Mouse (Mus musculus) embryo, embryonic 9.5 days (tissue): ENCODE measurements at regions not wholly inside any gene's neighbourhood (a gene's known extent, or its start where the extent isn't known, plus 50 kb on each side); places are given as distances from the start of the nearest gene placed in this dataset.
"Not testable (repeated sequence)": the region's sequence is repeated elsewhere in the genome, so short reads cannot be mapped to it uniquely, and the experiment has no call there.

Experiments used
- DNase-seq: peaks from one replicate; pipeline ENCODE4 v3.0.0-alpha.2; 2017; ENCODE audit errors: extremely low spot score

DNA sequence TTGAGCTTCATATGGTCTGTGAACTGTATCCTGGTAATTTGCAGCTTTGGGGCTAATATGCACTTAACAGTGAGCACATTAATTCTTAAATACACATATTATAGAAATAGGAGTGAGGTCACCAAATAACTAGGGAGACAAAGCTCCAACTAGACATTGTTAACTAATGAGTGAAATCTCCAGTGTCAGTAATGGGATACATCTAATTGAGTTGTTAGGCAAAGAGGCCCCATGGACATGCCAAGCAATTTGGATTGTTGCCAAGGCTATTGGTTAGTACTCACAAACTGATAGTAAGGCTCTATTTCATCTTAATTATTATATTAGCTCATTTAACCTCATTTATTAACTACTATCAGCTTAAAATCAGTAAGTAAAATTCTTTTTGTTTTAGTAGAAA, 698.5 kb downstream of the Triml1 start:
- no peak for DNase-seq

DNA sequence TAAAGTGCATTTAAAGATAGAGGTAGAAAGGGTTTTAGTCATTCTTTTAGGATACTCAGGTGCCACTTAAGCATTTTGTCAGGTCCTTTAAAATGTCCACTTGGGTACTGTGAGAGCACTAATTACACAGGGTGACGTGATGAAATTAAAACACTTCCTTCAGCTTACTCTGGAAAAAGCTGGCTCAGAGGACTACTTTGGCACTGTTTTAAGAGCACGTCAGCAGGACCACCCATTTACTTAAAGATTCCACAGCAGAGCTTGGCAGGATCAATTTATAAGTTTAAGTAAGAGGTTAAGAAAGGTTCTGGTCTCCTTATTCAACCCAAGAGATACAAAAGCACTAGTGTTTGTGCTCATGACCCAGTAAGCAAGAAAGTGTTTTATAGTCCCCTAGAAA, 738.7 kb downstream of the Triml1 start:
- no peak for DNase-seq

DNA sequence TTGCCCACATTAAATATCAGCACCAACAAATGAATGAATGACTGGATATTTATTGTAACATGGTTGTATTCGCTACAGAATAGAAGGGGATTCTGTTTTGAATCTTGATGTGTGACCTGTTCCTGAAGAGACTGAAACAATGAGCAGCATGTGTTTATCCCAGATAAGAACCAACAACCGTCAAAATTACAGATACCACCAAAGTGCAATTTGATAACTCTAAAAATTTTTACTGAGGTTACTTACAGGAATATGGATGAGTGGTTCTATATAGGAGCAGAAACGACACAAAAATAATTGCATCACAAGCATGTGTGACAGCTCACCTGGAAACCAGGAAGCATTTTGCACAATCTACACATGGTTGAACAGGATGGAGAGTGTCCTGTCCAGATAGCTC, 744.4 kb downstream of the Triml1 start:
- DNase-seq = no peak

DNA sequence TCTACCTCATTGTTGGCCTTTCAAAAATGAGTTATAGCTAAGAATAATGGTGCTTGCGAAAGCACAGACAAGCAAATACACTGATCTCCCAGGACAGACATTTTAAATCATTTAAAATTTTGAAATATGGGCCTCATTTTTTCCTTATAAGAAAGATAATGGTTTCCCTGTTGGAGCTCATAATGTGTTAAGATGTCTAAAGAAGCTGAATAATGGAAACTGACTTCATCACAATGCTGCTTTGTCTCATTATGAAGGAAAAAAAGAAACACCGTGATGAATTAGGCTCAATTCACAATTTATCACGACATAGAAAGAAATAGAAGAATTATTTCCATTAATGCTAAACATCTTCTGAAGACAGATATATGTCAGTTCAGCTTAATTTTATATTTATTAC, 752.5 kb downstream of the Triml1 start:
- DNase-seq = no peak

DNA sequence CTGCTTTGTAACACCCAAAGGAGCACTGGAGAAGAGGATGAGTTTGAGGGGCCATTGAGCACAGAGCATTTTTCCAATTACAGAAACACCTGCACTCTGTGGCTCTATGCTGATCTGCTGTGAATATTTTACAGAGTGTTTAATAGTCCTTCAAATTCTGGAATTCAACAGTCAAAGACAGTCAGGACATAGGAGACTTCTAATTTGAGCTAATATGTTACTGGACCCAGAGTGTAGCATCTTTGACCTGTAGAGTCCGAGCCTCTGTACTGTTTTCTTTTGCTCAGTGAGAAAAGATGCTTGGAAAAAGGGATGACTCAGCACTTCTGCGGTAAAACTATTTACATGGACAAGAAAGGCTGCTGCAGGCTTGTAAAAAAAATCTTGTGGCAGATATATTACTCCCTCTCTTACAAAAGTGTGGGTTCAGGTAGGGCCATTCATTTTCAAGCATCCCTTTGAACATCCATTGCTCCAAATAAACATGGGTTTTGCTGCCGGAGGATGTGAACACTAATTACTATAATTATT, 793.1 kb downstream of the Triml1 start:
- no peak for DNase-seq

DNA sequence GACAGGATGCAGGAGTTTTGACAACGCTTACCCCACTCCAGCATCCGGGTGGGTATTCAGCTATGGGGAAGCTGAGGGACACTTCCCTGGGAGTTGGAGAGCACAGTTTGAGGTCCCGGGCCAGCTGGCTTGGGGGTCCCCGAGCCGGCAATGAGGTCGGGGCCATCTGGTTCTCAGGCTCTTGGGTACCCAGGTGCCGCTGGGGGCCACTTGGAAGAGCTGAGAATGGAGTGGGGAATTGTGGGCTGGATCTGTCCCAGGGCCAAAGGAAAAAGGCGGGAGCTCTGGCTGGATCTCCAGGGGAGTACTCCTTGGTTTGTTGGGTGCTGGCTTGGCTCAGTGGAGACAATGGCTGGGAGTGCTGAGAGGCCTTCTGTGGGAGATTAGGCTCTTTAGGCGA, 806.6 kb downstream of the Triml1 start:
- DNase-seq = no peak

DNA sequence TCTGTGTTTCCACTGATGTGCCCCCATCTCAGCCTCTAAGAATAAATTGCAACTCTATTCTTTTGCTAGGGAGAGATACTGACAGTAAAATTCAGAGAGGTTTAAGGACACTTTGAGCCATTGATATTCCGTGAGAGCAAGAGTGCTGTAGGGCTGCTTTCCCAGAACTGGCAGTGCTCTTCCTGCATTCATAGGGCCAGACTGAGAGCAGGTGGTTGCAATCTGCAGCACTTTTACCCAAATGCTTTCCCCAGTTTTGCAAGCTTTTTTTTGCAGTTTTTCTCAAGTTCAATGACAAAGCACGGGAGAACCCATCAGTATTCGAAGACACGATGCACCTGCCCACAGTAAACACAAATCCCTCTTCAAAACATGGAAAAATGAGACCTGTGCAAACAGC, 816.6 kb downstream of the Triml1 start:
- DNase-seq = no peak

DNA sequence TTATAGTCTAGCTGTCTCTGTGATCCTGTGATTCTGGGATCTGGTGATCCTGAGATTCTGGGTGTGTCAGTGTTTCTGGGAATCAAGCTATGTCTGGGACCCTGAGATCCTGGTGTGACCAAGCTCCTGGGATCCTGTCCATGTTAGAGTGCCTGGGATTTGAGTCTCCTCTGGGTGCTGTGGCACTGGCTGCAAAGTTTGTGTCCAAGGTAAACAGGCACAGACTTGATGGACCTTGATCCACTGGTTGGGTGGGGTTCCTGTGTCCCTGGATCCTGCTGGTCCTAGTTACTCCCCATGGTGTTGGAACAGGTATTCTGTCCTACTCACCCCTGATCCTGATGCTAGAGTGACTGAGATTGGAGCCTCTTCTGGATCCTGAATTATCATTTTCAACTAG, 818.4 kb downstream of the Triml1 start:
- DNase-seq = no peak

DNA sequence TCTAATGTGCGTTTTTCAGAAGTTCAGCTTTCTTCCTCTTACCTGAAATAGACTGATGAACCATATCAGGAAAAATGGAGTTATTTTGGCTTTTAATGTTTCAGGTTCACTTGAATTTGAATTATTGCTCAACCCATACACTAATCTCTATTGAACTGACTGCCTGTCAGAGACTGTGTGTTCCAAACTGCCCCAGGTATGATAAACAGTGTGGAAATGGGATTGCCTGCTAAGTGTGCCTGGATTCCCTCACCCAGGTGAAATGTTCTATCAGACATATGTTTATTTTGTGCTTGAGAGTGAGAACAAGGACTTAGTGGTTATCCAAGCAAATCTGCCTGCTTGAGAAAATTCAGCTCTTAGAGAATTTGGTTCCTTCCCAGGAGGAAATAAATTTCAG, 830.2 kb downstream of the Triml1 start:
- DNase-seq = no peak

DNA sequence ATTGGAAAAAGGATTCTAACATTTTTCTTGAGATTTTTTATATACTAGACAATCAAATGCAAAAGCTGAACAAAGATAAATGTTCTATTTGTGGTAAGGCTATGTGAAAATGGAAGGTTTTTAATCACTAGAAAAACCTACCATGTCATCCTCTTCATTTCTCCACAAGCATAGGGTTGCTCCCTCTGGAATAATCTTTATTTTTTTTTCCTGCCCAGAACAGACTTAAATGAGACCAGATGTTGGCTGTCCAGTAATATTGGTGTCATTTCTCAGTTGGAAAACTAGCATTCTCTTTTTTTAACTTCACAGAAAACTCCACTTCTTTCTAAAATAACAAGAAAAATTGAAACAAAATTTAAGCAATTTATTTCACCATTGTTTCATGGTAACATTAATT, 849.9 kb downstream of the Triml1 start:
- no peak for DNase-seq

DNA sequence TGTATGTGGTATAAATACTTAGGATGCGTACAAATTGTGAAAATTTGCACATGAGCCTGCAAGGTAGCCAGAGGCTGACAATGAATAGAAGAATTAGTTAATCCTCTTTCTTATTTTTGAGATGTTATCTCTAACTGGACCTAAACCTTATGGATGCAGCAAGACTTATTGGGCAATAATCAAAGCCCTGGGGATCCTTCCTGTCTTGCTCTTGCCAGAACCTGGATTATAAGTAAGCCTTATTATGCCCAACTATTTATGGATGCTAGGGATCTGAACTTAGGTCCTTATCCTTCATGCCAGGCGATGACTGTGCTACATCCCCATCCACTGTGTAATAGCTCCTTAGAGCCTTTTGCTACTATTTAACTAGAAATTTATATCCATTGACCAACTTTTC, 859.3 kb downstream of the Triml1 start:
- no peak for DNase-seq

DNA sequence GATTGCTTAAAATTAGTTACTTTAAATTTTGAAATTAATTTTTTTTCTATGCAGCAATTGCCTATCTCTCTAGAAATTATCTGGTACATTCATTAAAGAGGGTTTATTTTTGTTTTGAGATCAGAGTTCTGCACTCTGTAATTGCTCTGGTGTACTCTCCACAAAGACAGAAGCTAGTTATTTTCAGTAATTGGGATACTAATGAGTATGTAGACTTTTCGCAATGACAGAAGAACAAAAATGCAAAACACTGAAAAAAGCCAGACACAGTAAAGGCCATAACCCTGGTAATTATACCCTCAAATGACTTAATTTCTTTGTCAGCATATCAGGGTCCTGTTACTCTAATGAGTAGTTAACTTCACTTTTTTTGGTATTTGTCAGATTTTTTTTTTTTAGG, 836.5 kb upstream of the Frg1 start:
- no peak for DNase-seq

DNA sequence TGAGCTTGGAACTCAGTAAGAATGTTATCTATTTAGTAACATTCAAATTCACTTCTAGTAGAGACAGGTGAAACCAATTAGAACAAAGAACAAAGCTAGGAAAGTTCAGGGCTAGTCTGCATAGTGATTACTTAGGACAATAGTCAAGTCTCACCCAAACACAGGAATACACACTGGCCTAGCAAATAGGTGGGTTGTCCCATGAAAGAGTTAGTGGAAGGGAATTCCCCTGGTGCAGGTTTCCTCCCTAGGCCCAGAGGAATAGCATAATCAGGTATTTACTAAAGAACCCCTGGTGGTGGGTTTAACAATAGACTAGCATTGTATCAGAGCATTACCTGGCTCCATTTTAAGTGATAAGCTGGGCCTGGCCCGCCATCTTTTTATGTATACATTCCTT, 825.4 kb upstream of the Frg1 start:
- not testable (repeated sequence) for DNase-seq

DNA sequence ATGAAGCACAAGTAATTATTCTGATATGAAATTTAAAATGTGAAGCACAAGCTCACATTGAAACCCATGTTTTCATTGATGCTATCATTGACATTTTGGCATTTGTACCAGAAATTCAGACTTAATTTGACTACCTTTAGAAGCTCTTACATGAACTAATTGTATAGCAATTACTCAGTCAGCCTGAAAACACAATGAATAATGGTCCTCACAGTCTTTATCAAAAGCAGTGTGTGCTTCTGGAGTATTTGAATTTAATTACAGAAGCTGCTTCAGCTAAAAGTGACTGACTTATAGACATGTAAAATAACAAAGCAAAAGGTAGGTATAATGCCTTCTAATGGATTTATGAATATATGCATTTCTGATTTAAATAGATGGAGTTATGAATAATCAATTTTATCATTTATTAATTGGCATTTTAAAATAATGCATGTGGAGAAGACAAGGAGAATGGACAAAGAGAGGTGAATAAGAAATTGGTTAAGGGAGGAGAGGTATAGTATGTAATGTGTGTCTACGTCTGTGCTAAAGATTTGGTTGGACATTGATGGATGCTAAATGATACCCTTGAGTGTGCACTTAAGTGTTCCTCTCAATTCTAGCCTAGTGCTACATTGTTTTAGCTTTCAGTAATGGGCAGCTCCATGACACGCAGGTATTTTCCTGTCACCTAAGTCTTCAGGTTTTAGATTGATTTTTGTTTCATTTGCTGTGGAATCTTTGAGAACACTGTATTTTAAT, 803.2 kb upstream of the Frg1 start:
- DNase-seq = no peak

DNA sequence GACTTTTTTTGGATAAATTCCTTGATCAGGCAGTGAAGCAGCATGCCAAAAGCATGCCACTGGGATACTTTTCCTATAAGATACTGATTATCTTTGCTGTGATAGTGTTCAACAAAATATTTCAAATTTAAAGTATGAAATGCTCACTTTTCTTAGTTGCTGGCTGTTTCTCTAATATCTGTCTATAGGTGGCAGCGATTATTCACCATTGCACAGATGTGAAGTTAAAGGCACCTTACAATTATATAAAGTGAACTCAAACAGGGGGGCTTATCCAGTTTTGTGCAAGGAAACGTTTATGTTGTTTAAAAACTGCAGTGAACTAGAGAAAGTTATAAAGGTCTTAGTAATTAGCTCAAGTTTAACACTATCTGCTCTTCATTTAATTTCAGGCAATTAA, 794.1 kb upstream of the Frg1 start:
- DNase-seq = no peak

DNA sequence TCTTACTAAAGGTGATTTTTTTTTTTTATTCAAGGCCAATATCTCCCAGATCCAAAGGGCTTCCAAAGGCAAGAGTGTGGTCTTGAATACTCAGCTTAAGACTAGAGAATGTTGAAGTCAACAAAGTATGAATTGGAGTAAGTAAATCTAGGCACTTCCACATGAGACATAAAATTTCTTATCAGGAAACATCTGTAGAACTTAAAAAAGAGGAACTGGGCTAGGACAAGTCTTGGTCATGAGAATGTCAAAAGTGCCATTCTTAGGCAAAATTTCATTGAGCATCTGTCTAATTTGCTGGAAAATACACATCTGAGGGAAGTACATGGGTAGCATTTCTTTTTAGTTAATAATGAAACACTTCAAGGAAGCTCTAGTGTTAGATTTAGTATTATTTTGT, 793.1 kb upstream of the Frg1 start:
- DNase-seq = no peak

DNA sequence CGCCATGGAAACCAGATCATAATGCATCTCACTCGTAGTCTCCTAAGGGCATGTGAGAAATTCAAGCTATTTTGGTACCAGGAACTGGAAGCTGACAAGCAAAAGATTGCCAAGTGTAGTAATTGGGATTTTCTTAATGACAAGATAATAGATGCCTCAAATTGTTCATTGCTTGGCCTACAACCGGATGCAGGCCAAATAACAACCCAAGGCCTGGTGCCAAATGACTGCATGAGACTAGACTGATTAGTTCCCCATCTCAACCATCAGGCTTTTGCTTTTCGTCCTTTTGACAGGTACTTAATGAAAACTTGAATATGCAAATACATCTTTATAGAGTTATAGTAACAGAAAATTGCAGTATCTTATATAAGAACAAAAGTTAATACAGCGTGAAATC, 780.4 kb upstream of the Frg1 start:
- DNase-seq = no peak

DNA sequence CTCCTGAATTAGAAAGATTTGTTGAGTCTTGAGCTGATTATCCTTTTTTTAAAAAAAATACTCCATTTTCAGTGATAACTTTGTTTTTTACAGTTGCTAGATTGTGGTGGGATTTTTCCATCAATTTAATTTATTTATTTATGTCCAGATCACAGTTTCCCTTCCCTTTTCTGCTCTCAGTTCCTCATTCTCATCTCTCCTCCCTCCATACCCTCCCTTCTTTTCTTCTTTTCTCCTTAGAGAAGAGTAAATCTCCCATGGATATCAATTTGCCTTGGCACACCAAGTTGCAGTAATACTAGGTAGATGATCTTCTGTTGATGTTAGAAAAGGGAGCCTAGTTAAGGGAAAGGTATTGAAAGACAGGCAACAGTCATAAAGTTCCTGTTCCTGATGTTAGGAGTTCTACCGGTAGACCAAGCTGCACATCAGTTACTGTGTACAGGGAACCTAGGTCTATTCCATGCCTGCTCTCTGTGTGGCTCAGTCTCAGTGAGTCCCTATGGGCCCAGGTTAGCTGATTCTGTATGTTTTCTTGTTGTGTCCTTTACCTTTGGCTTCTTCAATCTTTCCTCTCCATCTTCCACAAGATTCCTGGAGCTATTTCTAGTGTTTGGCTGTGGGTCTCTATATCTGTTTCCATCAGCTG, 777.2 kb upstream of the Frg1 start:
- DNase-seq = no peak

DNA sequence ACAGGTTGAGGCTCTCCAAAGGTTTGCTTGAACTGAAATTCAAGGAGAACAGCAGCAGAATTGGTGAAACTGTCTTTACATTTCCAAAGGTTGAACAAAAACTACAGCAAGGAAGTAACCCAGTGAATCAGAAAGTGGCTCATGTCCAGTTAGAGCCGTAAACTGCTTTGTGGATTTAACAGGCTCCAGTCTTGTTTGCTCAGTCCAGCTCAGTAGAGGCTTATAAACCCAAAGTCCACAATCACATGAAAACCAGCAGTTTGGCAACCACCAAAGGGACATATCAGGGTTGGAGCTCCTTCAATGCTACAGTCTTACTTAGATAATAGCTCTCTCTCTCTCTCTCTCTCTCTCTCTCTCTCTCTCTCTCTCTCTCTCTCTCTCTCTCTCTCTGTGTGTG, 770.2 kb upstream of the Frg1 start:
- DNase-seq = no peak

DNA sequence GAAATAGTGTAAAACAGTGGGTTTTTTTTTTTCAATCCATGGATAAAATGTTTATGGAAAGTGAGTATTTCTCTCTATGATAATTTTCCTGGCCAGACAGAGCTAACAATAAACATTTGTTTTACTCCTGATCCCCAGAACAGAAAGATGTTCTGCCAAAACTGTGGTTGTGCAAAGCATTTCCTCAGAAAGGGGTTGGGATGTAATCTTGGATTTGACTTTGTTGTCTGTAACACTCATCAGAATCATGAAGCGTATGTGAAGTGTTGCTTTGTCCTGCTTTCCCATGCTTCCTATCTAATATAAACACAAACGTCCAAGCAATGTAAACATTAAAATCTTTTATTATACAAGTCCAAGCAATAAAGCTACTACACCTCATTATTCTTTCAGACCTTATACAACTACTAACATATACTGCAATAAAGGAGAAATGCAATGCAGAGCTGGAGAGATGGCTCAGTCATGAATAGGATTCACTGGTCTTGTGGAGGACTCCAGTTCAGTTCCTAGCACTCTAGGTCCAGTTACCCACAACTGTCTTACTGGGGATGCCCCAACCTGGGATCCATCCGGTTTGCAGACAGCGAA, 766.5 kb upstream of the Frg1 start:
- DNase-seq = no peak

DNA sequence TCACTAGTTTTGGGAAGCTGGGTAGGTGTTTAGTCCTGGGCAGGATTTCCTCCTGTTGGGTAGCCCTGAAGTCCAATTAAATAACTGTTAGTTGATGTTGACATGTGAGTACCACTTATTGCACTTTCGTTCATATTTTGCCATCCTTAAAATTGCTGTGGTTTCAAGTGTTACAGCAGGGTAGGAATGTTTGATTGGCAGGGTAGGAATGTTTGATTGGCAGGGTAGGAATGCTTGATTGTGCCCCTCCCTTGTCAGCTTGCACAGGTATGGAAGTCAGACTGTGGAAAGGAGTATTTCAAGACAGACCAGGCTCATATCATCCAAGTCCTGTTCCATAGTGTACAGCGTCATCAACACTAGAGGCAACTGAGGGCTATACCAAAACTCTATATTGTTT, 745.6 kb upstream of the Frg1 start:
- DNase-seq = no peak

DNA sequence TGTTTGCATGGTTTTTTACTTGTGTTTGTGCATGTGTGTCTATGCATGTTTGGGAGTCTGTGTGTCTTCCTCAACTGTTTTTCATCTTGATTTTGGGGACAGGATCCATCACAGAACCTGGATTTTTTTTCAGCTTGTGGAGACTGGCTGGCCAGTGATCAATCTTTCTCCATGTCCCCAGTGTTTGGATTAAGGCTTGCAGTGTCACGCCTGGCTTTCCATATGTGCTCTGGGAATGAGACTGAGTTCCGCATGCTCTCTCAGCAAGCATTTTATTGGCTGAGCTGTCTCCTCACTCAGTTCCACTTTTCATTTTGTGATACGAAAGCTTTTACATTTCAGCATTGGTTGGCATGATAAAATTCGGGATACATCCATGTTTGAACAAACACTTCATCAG, 740.1 kb upstream of the Frg1 start:
- DNase-seq = no peak

DNA sequence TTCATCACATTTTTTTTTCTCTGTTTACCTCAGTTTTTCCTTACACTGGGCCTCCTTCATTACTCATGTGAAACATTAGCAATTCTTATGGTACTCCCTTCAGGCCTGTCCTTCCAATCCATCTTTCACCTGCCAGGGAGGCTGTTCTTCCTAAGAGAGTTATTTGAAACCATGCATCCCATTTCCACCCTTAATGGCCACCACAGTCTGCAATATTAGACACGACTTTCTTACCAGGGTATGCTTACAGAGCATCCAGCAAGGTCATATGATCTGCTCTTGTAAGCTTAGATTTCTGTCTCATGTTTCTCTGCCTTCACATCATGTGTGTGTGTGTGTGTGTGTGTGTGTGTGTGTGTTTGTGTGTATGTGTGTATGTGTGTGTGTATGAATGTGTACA, 739.7 kb upstream of the Frg1 start:
- no peak for DNase-seq
